In the genomic region with DNA sequence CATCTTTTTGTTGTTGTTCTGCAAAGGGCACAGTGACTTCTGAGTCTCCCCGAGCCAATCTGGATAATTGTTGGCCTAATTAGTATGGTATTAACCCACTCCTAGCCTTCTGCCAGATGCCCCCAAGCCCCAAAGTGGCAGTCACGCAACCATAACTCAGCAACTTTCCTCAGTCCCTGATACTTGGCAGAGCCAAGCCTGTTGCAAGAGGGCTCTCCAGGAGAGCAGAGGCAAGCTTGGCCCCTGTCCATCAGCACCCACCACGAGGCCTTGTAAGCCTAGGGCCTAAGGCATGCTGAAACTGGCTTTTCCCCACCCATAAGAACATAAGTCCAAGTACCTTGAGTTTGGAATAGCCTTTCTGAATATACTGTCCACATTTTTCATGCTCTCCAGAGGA, we compare ENCODE assay signal across 29 mouse cellular contexts.
DNase-seq lines count a peak whose midpoint lies in the region; ATAC-seq lines count a peak whose summit lies in the region.
"Had no signal": no experiment of that assay in that cellular context is flagged by ENCODE, and none has a peak within 500 bp of the region (broad histone marks: within the 10 kb centered on the region; RNA-seq: fewer than 3 reads in every experiment).

No protein-coding gene starts in this region.

- H3K9me3 ChIP-seq in kidney, embryonic 14.5 days (ENCODE audit: control insufficient read depth, low read length): no peaks in the 10 kb centered on the region
- no peaks in the 10 kb centered on the region for H3K9me3 ChIP-seq in forebrain, embryonic 10.5 days
- no peaks in the 10 kb centered on the region for H3K9me3 ChIP-seq in forebrain, embryonic 13.5 days (replicated peaks)
- H3K9me3 ChIP-seq: G1E; heart, embryonic 12.5 days; hindbrain, embryonic 12.5 days; limb, embryonic 13.5 days; liver, embryonic 12.5 days had no signal

- H3K27ac ChIP-seq in kidney, embryonic 14.5 days (ENCODE audit: low read depth, low read length): no peak overlapping the region
- H3K27ac ChIP-seq in forebrain, embryonic 10.5 days: no peak overlapping the region
- H3K27ac ChIP-seq in forebrain, embryonic 13.5 days: no peak overlapping the region
- H3K27ac ChIP-seq: hindbrain, embryonic 12.5 days; limb, embryonic 13.5 days; liver, embryonic 12.5 days had no signal

- H3K4me3 ChIP-seq in kidney, embryonic 14.5 days (ENCODE audit: low read length): no peak overlapping the region
- H3K4me3 ChIP-seq in forebrain, embryonic 10.5 days: no peak overlapping the region
- no peak overlapping the region for H3K4me3 ChIP-seq in forebrain, embryonic 13.5 days
- H3K4me3 ChIP-seq: heart, embryonic 12.5 days; hindbrain, embryonic 12.5 days; limb, embryonic 13.5 days; liver, embryonic 12.5 days had no signal

- H3K36me3 ChIP-seq in kidney, embryonic 14.5 days (ENCODE audit: control insufficient read depth, insufficient read depth, low read length): no peaks in the 10 kb centered on the region
- H3K36me3 ChIP-seq in forebrain, embryonic 10.5 days (replicated peaks): no peaks in the 10 kb centered on the region
- H3K36me3 ChIP-seq in forebrain, embryonic 13.5 days (ENCODE audit: poor library complexity, severe bottlenecking): no peaks in the 10 kb centered on the region
- H3K36me3 ChIP-seq: G1E; heart, embryonic 12.5 days; hindbrain, embryonic 12.5 days; limb, embryonic 13.5 days; liver, embryonic 12.5 days had no signal

- H3K27me3 ChIP-seq in kidney, embryonic 14.5 days (ENCODE audit: control insufficient read depth, insufficient read depth, low read length): no peaks in the 10 kb centered on the region
- H3K27me3 ChIP-seq in forebrain, embryonic 10.5 days (ENCODE audit: poor library complexity, severe bottlenecking): peaks cover 9% of the 10 kb centered on the region; the same call in 1 of the 2 replicates
- no peaks in the 10 kb centered on the region for H3K27me3 ChIP-seq in forebrain, embryonic 13.5 days
- H3K27me3 ChIP-seq: CH12.LX; heart, embryonic 12.5 days; hindbrain, embryonic 12.5 days; limb, embryonic 13.5 days; liver, embryonic 12.5 days had no signal

- no peak overlapping the region for H3K9ac ChIP-seq in kidney, embryonic 14.5 days (ENCODE audit: low read depth, low read length)
- H3K9ac ChIP-seq in forebrain, embryonic 13.5 days: no peak overlapping the region
- H3K9ac ChIP-seq: heart, embryonic 12.5 days; hindbrain, embryonic 12.5 days; limb, embryonic 13.5 days; liver, embryonic 12.5 days had no signal

- ATAC-seq in kidney, embryonic 14.5 days (ENCODE audit: low FRiP score, low TSS enrichment): no peak
- no peak for ATAC-seq in forebrain, embryonic 13.5 days
- ATAC-seq: activated CD4-positive, CD25-positive, alpha-beta regulatory T cell, adult 4 months; forebrain, embryonic 14.5 days; intestine, postnatal 0 days; liver, embryonic 12.5 days had no signal

- WGBS in kidney, embryonic 14.5 days: 61% methylated on average over 3 of the region's 3 CpGs
- 61% methylated on average over 3 of the region's 3 CpGs for WGBS in forebrain, embryonic 10.5 days
- WGBS in forebrain, embryonic 13.5 days: 37% methylated on average over 3 of the region's 3 CpGs

- DNase-seq in kidney, adult 11 months: peak; percentile 92
- peak; percentile 46 for DNase-seq in 3T3-L1 (ENCODE audit: low read depth, low spot score)
- DNase-seq in adipocyte (ENCODE audit: low spot score): peak; percentile 23
- DNase-seq in kidney, postnatal 10 days: peak; percentile 80
- no peak for DNase-seq in forebrain, embryonic 10.5 days (ENCODE audit: extremely low spot score, low spot score)
- no peak for DNase-seq in urinary bladder, postnatal 10 days (ENCODE audit: low spot score)
- DNase-seq: adrenal gland, postnatal 25 days; B cell, adult 2 months; cerebellum, adult 9-10 months; gastrocnemius, postnatal 10 days; heart, adult 18-20 months; heart, postnatal 10 days; lung, adult 18-20 months; lung, postnatal 10 days; midbrain, embryonic 14.5 days; right cerebral cortex, adult 18-20 months; right cerebral cortex, postnatal 4 days; thymus, postnatal 25 days had no signal

- H3K4me2 ChIP-seq in kidney, embryonic 14.5 days (replicated peaks; ENCODE audit: low read depth, low read length): no peak overlapping the region
- H3K4me2 ChIP-seq in forebrain, embryonic 13.5 days: no peak overlapping the region
- H3K4me2 ChIP-seq: heart, embryonic 12.5 days; hindbrain, embryonic 12.5 days; limb, embryonic 13.5 days; liver, embryonic 12.5 days had no signal

- H3K4me1 ChIP-seq in kidney, embryonic 14.5 days (ENCODE audit: control insufficient read depth, insufficient read depth, low read length): no peaks in the 10 kb centered on the region
- H3K4me1 ChIP-seq in forebrain, embryonic 10.5 days: 0 out of 2 replicates have a peak, but pooled peaks cover 7% of the 10 kb centered on the region
- no peaks in the 10 kb centered on the region for H3K4me1 ChIP-seq in forebrain, embryonic 13.5 days
- H3K4me1 ChIP-seq: hindbrain, embryonic 12.5 days; limb, embryonic 13.5 days; liver, embryonic 12.5 days had no signal

Comparison
In these comparisons a context has a peak if more than half of its experiments do, and no peak if none do; other contexts are left out.
1. DNase-seq: peak in kidney, adult 11 months (single experiment), 3T3-L1 (single experiment), adipocyte (single experiment) and kidney, postnatal 10 days (single experiment); none in forebrain, embryonic 10.5 days (single experiment) and urinary bladder, postnatal 10 days (single experiment).